Mouse (Mus musculus) megakaryocyte, embryonic 14.5 days (primary cell): ENCODE measurements at regions not wholly inside any gene's neighbourhood (a gene's known extent, or its start where the extent isn't known, plus 50 kb on each side); places are given as distances from the start of the nearest gene placed in this dataset.

Source experiments
- H3K27me3 ChIP-seq: replicated peaks from 2 replicates; pipeline ENCODE3; 2012; ENCODE audit warnings: inconsistent platforms
- H3K36me3 ChIP-seq: replicated peaks from 2 replicates; pipeline ENCODE3; 2012; ENCODE audit warnings: low read length, inconsistent platforms, mixed read lengths
- H3K4me1 ChIP-seq: 2 replicates; pipeline ENCODE4 v1.6.1; 2012; ENCODE audit warnings: inconsistent platforms
- H3K4me3 ChIP-seq: replicated peaks from 2 replicates; pipeline ENCODE3; 2012; ENCODE audit warnings: moderate library complexity, mild to moderate bottlenecking, inconsistent platforms
- H3K9me3 ChIP-seq: 2 replicates; pipeline ENCODE4 v1.6.1; 2012; ENCODE audit warnings: inconsistent platforms
- FLI1 ChIP-seq: IDR thresholded peaks from 2 replicates; pipeline ENCODE4 v1.6.1; 2012; ENCODE audit warnings: low read length, inconsistent platforms, mixed read lengths
- GATA1 ChIP-seq: IDR thresholded peaks from 3 replicates; pipeline ENCODE4 v1.6.1; 2012; ENCODE audit warnings: mixed read lengths, low read length, inconsistent platforms, borderline replicate concordance

DNA sequence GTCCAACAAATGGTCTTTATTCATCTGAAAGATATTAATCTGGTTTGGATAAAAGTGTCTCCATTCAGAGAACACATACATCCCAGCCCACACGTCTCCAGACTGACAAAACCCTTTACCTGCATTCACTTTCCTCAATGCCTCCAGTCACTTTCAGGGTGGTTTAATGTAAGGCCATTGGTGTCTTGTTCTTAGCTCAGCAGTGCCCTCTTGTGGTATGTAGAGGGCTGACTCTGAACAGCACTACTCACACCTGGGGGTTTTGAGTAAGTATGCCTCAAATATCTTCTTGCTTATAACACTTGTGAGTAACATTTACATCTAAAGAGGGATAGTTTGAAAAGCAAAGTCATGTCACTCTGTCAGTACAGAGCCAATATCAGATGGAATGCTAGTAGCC is 164.5 kb upstream of the Adamts16 start:
- H3K36me3 ChIP-seq = no peaks in the 10 kb centered on the region
- H3K9me3 ChIP-seq = no peaks in the 10 kb centered on the region
- no peak overlapping the region for H3K4me3 ChIP-seq
- H3K4me1 ChIP-seq = no peaks in the 10 kb centered on the region
- no peaks in the 10 kb centered on the region for H3K27me3 ChIP-seq
- TF ChIP-seq FLI1 (no peak), GATA1 (no peak)

DNA sequence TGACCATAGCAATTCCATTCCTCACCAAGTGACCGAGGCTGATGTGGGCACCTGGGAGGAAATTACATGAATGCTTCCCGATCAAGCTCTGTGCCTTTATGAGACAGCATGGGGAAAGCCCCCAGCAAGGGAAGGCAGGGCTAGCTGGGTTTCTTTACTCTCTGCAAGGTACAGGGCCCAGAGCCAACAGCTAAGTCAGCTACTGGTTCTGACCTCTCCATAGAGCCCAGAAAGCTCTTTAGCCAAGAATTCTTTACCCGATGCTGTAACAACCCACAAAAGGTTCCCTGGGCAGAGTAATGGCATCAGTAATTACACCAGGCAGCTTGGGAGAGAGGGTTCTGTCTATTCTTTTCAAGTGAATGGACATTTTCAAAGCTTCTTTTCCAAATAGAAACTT is 161.9 kb upstream of the Adamts16 start:
- Histone ChIP-seq H3K4me3 (no peak overlapping the region), H3K36me3 (no peaks in the 10 kb centered on the region), H3K27me3 (no peaks in the 10 kb centered on the region), H3K4me1 (no peaks in the 10 kb centered on the region), H3K9me3 (no peaks in the 10 kb centered on the region; the same call in 1 of the 2 replicates)
- TF ChIP-seq GATA1 = no peak
- no peak for TF ChIP-seq FLI1

DNA sequence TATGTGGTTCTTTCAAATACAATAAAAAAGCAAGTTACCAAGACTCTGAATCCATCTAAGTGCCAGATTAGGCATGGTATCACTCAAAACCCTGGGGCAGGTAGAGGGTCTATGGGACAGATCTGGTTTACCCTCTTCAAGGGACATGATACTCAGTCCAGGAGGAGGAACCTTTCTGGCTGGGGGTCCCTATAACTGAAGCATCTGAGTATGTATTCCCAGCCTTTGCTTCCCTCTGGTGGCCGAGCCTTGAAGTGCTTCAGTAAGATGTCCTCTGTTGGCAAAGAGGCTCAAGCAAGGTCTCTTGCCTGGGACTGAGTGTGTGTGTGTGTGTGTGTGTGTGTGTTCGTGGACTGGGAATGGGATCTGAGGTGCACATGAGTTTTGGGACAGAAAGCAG is 159.7 kb upstream of the Adamts16 start:
- Histone ChIP-seq H3K27me3 (no peaks in the 10 kb centered on the region), H3K4me3 (no peak overlapping the region), H3K4me1 (no peaks in the 10 kb centered on the region), H3K36me3 (no peaks in the 10 kb centered on the region), H3K9me3 (peaks cover 2% of the 10 kb centered on the region; the same call in 1 of the 2 replicates)
- TF ChIP-seq GATA1 = no peak
- TF ChIP-seq FLI1 = no peak

DNA sequence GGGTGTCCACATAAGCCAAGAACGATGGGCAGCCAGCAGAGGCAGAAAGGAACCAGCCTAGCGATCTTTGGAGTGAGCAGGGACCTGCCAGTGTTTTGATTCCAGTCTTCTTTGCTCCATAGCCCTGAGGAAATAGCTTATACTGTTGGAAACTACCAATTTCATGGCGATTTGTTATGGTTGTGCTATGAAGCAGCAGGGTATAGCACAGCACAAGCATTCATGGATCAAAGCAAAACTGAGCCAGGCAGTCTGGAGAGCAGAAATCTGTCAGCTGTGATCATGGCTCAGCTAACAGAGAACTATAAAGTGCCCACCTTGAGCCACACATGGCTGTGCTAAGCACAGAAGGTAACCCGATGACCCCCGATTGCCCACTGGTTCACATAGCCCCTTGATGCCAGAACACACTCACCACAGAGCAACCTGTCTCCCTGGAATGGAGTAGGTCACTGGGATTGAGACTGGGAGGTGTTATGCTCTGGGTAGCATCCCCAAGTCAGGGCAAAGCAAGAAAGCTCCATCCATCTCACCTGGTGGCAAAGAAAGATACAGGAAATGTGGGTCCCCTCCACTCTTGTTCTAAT is 158.9 kb upstream of the Adamts16 start:
- no peak for TF ChIP-seq GATA1
- no peak for TF ChIP-seq FLI1
- Histone ChIP-seq H3K36me3 (no peaks in the 10 kb centered on the region), H3K4me3 (no peak overlapping the region), H3K27me3 (no peaks in the 10 kb centered on the region), H3K9me3 (peaks cover 5% of the 10 kb centered on the region; the same call in 1 of the 2 replicates), H3K4me1 (no peaks in the 10 kb centered on the region)

DNA sequence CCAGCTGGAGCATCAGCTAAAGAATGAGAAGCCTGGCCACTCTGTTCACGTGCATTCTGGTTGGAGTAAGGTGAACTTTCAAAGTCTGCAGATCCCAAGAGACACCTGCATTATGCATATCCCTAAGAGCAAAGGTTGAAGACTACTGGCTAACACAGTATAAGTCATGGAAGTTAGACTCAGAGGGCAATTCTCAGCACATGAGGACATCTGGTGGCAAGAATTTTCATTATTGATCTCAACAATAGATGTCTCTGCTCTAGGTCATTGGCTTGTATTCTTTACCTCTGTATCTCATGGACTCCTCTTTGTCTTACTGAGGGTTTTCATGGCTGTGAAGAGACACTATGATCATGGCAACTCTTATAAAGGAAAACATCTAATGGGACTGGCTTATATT is 151.9 kb upstream of the Adamts16 start:
- no peak overlapping the region for H3K4me3 ChIP-seq
- no peaks in the 10 kb centered on the region for H3K4me1 ChIP-seq
- H3K27me3 ChIP-seq = no peaks in the 10 kb centered on the region
- no peaks in the 10 kb centered on the region for H3K36me3 ChIP-seq
- TF ChIP-seq FLI1 = no peak
- TF ChIP-seq GATA1 = no peak
- H3K9me3 ChIP-seq = peaks cover 26% of the 10 kb centered on the region

DNA sequence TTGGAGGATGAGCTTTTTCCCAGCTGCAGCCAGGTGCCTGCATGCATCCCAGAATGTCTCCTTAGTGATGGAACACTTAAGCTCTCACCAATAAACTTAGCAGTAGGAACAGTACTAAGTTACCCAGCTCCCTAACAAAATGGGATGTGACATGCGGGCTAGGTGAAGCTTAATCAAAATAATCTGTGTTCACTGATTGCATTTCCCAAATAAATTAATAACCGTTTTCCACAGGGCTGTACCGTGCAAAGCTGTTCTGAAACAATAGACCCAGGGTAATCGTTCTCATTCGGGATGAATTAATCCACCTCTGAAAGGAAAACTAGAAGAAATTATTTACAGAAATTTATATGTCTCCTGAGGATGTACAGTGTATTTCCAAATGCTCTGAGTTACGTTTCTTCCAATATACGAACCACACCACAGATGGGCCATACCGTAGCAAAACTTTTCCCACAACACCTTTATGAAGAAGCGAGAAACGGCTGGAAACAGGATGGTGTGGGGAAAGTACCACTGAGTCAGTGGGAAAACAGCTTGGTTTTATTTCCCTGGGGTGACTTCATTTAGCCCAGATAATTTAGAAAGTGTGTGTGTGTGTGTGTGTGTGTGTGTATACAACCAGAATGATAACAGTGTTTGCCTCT is 148.5 kb upstream of the Adamts16 start:
- H3K4me3 ChIP-seq = no peak overlapping the region
- no peaks in the 10 kb centered on the region for H3K36me3 ChIP-seq
- no peaks in the 10 kb centered on the region for H3K4me1 ChIP-seq
- TF ChIP-seq GATA1 (no peak), FLI1 (no peak)
- H3K9me3 ChIP-seq = peaks cover 23% of the 10 kb centered on the region
- no peaks in the 10 kb centered on the region for H3K27me3 ChIP-seq

DNA sequence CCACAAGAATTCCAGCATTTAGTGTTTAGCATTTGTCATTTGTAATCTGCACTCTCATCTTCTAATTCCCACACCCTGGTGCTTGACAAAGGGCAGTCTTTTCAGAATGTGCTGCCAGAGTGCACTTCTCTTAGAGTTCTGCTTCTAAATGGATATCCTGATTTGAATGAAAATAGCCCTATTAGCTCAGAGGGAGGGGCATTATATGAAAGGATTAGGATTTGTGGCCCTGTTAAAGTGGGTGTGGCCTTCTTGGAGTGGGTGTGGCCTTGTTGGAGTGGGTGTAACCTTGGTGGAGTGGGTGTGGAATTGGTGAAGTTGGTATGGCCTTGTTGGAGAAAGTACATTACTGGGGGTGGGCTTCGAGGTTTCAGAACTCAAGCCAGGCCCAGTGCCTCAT is 137.7 kb upstream of the Adamts16 start:
- Histone ChIP-seq H3K9me3 (peaks cover 20% of the 10 kb centered on the region), H3K4me3 (no peak overlapping the region), H3K27me3 (no peaks in the 10 kb centered on the region), H3K4me1 (no peaks in the 10 kb centered on the region), H3K36me3 (no peaks in the 10 kb centered on the region)
- no peak for TF ChIP-seq FLI1
- no peak for TF ChIP-seq GATA1

DNA sequence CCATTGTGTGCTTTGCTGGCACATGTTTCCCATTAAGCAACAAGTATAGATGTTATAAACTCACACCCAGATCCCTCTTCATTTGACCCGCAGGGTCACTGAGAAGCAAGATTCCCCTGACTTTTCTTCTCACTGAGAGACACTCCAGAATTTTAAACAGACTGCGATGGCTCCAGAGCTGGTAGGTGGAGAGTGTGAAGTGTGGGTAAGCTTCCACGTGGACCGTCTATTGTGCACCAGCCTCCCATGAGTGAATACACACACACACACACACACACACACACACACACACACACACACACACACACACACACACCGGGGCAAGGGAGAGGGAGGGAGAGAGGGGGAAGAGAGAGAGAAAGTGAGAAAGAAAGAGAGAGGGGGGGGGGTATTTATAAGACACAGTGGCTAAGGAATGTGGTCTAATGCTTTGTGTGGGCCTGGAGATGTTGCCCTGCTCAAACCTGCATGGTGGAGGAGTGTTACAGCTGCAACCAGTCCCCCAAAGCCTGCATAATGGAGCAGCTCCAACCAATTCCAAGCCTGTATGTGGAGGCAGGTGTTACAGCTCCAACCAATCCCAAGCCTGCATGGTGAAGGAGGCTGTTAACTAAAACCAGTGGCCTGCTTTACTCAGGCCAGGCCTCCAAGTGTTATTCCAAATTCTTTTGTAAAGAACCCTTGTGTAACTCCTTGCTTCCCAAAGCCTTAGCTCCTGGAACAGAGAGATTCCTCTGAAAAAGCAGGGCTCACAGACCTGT is 137.1 kb upstream of the Adamts16 start:
- Histone ChIP-seq H3K27me3 (no peaks in the 10 kb centered on the region), H3K36me3 (no peaks in the 10 kb centered on the region), H3K9me3 (peaks cover 20% of the 10 kb centered on the region), H3K4me1 (no peaks in the 10 kb centered on the region), H3K4me3 (no peak overlapping the region)
- TF ChIP-seq FLI1 = no peak
- no peak for TF ChIP-seq GATA1

DNA sequence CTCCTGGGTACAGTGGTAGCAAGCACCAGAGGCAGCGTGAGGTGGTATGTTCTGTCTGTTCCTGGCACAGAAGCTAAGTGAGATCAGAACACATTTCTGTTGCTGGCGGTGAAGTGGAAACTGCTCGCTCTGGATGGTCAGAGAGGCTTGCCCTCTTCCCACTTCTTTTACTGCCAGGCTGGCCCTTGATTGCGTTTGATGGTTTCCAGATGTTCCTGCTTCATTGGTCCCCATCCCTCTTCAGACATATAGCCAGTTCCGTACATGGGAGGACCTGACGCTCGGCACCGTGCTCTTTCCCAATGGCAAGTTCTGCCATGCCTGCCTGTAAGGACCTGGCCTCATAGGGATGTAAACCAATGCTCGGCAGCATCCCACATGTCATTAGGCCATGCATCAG is 128.0 kb upstream of the Adamts16 start:
- Histone ChIP-seq H3K9me3 (peaks cover 46% of the 10 kb centered on the region), H3K36me3 (no peaks in the 10 kb centered on the region), H3K4me1 (no peaks in the 10 kb centered on the region), H3K4me3 (no peak overlapping the region), H3K27me3 (no peaks in the 10 kb centered on the region)
- TF ChIP-seq GATA1 = no peak
- TF ChIP-seq FLI1 = no peak

DNA sequence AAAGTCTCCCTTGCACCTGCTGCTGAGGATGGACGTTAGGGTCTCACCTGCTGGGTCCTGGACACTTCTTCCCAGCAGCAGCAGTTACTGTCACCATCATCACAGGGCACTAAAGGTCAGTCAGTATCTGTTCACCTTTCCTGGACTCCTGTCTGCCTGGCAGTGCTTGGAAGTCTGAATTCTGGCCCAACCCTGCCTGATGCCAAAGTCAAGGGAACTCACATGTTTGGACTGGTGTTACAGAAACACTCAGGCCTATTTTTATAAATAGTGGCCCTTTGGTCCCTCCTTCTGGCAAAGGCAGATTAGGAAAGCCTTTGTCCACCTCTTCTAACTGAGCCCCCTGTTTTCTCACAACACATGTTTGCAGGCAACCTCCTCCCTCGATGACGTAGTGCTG is 126.2 kb upstream of the Adamts16 start:
- no peak for TF ChIP-seq GATA1
- Histone ChIP-seq H3K36me3 (no peaks in the 10 kb centered on the region), H3K9me3 (peaks cover 51% of the 10 kb centered on the region), H3K4me1 (no peaks in the 10 kb centered on the region), H3K27me3 (no peaks in the 10 kb centered on the region), H3K4me3 (no peak overlapping the region)

DNA sequence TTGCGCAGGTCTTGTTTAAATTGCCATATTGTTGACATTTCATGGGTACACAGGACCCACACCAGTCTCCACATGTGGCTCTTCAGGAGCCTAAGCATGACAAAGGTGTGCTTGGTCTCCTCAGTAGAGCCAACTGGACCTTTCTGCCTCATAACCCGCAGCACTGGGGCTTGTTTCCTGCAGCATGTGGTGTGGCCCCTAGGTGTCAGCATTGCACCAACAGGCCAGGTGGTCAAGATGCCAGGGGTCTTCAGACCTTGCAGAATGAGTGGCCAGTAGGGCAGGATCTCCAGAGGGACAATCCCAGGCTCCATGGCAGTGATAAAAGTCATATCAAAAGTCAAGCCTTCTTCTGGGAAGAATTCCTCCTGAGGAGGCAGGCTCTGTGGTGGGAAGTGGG is 121.8 kb upstream of the Adamts16 start:
- Histone ChIP-seq H3K4me3 (no peak overlapping the region), H3K9me3 (peaks cover 24% of the 10 kb centered on the region; the same call in 1 of the 2 replicates), H3K4me1 (no peaks in the 10 kb centered on the region), H3K36me3 (no peaks in the 10 kb centered on the region), H3K27me3 (no peaks in the 10 kb centered on the region)
- TF ChIP-seq FLI1 (no peak), GATA1 (no peak)
